Mouse (Mus musculus) kidney, adult 2 months (tissue): ENCODE results near the gene Mt2. TPM values are rescaled to one million over a fixed set of nuclear protein-coding genes. Genes with fewer than 3 reads are reported as not detected.
A peak's percentile ranks its signal among the peaks of the same experiment; 100 is the strongest.
"Not testable (repeated sequence)": the region's sequence is repeated elsewhere in the genome, so short reads cannot be mapped to it uniquely, and the experiment has no call there.

ENCODE experiments used
- DNase-seq: peaks from one replicate; pipeline ENCODE4 v3.0.0; 2021
- H3K27ac ChIP-seq: fragments of 200-500 bp; 2 replicates; pipeline ENCODE4 v1.5.1; 2012; ENCODE audit warnings: low read depth, low read length, control low read depth, inconsistent platforms; ENCODE audit not compliant: insufficient read depth
- H3K27me3 ChIP-seq: fragments of 200-500 bp; replicated peaks from 2 replicates; pipeline ENCODE4 v1.6.1; 2012; ENCODE audit warnings: mild to moderate bottlenecking, moderate library complexity, low read length, inconsistent platforms; ENCODE audit not compliant: control insufficient read depth, insufficient read depth
- H3K36me3 ChIP-seq: fragments of 200-500 bp; 2 replicates; pipeline ENCODE4 v1.6.1; 2012; ENCODE audit warnings: mild to moderate bottlenecking, moderate library complexity, low read length, inconsistent platforms; ENCODE audit not compliant: control insufficient read depth, insufficient read depth
- H3K4me1 ChIP-seq: fragments of 200-500 bp; 2 replicates; pipeline ENCODE4 v1.6.1; 2011; ENCODE audit warnings: low read length; ENCODE audit not compliant: control insufficient read depth, insufficient read depth
- H3K4me3 ChIP-seq: fragments of 200-500 bp; 2 replicates; pipeline ENCODE4 v1.5.1; 2011; ENCODE audit warnings: mild to moderate bottlenecking, low read depth, low read length, control low read depth; ENCODE audit not compliant: insufficient read depth
- CTCF ChIP-seq: fragments of 200-500 bp; conservative IDR thresholded peaks from 2 replicates; pipeline ENCODE4 v1.5.1; 2011; ENCODE audit warnings: low read depth, mild to moderate bottlenecking, control low read depth, low read length, moderate library complexity, mixed read lengths; ENCODE audit not compliant: insufficient read depth, insufficient read length
- POLR2A ChIP-seq: fragments of 200-500 bp; IDR thresholded peaks from one replicate; pipeline ENCODE4 v1.6.1; 2011; ENCODE audit warnings: low read depth, low read length, control low read depth
- WGBS: fragments of 180-500 bp; shearing (Covaris S2); methylation state at CpG from one replicate; pipeline ENCODE4 v1.1.7; 2018; 5-methylcytosine and 5-hydroxymethylcytosine counted together
- polyA plus RNA-seq: library from polyadenylated mRNA; depleted of rRNA; stranded (reverse); fragments of >200 nt; gene quantifications from 2 replicates; pipeline ENCODE4 v1.2.3, GENCODE M21; 2012

Mt2 gene
- polyA plus RNA-seq, 1 experiment, result 80.2 TPM

GRCm38 (mm10) chr8:94153451-94153850 lies 19.0 kb upstream of the Mt2 start:
- 41% methylated on average over 7 of the region's 7 CpGs for WGBS
- Histone ChIP-seq H3K27ac (no peak overlapping the region), H3K36me3 (no peaks in the 10 kb centered on the region), H3K4me3 (no peak overlapping the region), H3K27me3 (no peaks in the 10 kb centered on the region), H3K4me1 (no peaks in the 10 kb centered on the region)
- TF ChIP-seq POLR2A (no peak), CTCF (no peak)
- no peak for DNase-seq

GRCm38 (mm10) chr8:94154537-94154936 lies 17.9 kb upstream of the Mt2 start:
- Histone ChIP-seq H3K27ac (no peak overlapping the region), H3K36me3 (no peaks in the 10 kb centered on the region), H3K4me1 (no peaks in the 10 kb centered on the region), H3K27me3 (no peaks in the 10 kb centered on the region), H3K4me3 (no peak overlapping the region)
- TF ChIP-seq CTCF (no peak), POLR2A (no peak)
- 62% methylated on average over 6 of the region's 6 CpGs for WGBS
- DNase-seq, result no peak

GRCm38 (mm10) chr8:94156092-94156491 lies 16.4 kb upstream of the Mt2 start:
- WGBS, result 51% methylated on average over 4 of the region's 4 CpGs
- TF ChIP-seq CTCF, result no peak
- no peak for TF ChIP-seq POLR2A

GRCm38 (mm10) chr8:94165772-94166171 lies 6.7 kb upstream of the Mt2 start:
- H3K36me3 ChIP-seq, H3K27me3 ChIP-seq, H3K27ac ChIP-seq, H3K4me1 ChIP-seq, DNase-seq, H3K4me3 ChIP-seq: not testable (repeated sequence)
- WGBS, result 87% methylated on average over 8 of the region's 8 CpGs

More at GRCm38 (mm10) chr8:94156092-94156491, 16.4 kb upstream of the Mt2 start:
- Histone ChIP-seq H3K27me3 (no peaks in the 10 kb centered on the region), H3K36me3 (no peaks in the 10 kb centered on the region), H3K4me3 (no peak overlapping the region), H3K4me1 (no peaks in the 10 kb centered on the region), H3K27ac (0 out of 2 replicates have a peak overlapping the region, but pooled peaks have one; percentile 27)
- DNase-seq, result peak; percentile 53

- TF ChIP-seq POLR2A, result no peak
- TF ChIP-seq CTCF, result peak; percentile 96
- WGBS, result 2% methylated on average over 6 of the region's 6 CpGs
- Histone ChIP-seq H3K27ac (no peak overlapping the region), H3K4me1 (no peaks in the 10 kb centered on the region), H3K4me3 (no peak overlapping the region), H3K36me3 (no peaks in the 10 kb centered on the region), H3K27me3 (no peaks in the 10 kb centered on the region)
- DNase-seq, result peak; percentile 90
Observed at GRCm38 (mm10) chr8:94167244-94167643, 5.2 kb upstream of the Mt2 start.

GRCm38 (mm10) chr8:94169547-94169946 lies 2.9 kb upstream of the Mt2 start:
- DNase-seq, result no peak
- Histone ChIP-seq H3K27ac (no peak overlapping the region), H3K36me3 (no peaks in the 10 kb centered on the region), H3K4me1 (no peaks in the 10 kb centered on the region), H3K4me3 (no peak overlapping the region), H3K27me3 (no peaks in the 10 kb centered on the region)
- TF ChIP-seq CTCF (no peak), POLR2A (no peak)
- WGBS, result 87% methylated on average over 5 of the region's 5 CpGs

- WGBS, result 34% methylated on average over 10 of the region's 10 CpGs
- TF ChIP-seq CTCF (no peak), POLR2A (no peak)
- Histone ChIP-seq H3K4me1 (no peaks in the 10 kb centered on the region), H3K27me3 (no peaks in the 10 kb centered on the region), H3K36me3 (no peaks in the 10 kb centered on the region), H3K4me3 (0 out of 2 replicates have a peak overlapping the region, but pooled peaks have one; percentile 1), H3K27ac (no peak overlapping the region)
- peak; percentile 62 for DNase-seq
Observed at GRCm38 (mm10) chr8:94171321-94171755, 1.1 kb upstream of the Mt2 start.
